Mouse (Mus musculus): Measurements from ENCODE around the gene Olfr1315-ps1.

Gene Olfr1315-ps1

DNA sequence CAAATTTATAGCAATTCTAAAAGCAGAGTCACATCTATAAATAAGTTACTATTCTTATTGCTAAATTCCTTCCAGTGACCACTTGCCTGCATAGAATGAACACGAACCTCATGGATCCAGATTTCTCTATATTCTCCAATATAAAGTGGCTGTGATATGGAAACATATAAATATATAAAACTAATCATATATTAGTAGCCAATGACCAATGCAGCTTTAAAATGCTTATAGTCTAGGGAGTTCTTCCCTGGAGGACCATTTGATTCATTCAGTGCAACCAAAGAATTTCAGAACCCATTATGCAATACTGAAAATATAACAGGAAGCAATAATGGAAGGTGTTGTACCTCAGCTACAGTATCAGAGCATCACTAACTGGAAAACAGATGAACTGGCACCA lies at the start of gene Olfr1315-ps1:
Gene Olfr1315-ps1 (minus strand): TSS at position 101 of the 400 bp plus-strand sequence.
- no peak for DNase-seq (ENCODE audit: low read depth, low spot score)

DNA sequence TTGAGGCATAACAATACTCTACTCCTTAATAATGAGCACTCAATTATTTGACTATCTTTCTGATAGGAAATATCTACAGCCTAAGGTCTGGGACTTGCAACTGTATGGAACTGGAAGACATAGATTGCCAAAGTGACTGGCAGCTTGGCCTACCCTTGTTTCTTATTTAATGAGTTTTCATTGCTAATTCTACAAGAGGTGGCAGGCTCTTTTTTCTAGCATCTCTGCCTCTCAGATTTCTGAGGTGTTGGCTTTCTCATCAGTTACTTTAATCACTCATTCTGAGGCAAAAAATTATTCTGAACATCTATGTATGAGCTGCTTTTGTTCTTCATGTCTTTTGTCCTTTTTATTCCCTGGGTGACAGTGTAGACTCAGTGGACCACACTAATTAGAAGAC lies 38.7 kb upstream of the Olfr1315-ps1 start, which contains the start of gene Olfr1318:
Gene Olfr1318 (plus strand): TSS at position 301 of the 400 bp plus-strand sequence.
- no peak for DNase-seq (ENCODE audit: low read depth, low spot score)

DNA sequence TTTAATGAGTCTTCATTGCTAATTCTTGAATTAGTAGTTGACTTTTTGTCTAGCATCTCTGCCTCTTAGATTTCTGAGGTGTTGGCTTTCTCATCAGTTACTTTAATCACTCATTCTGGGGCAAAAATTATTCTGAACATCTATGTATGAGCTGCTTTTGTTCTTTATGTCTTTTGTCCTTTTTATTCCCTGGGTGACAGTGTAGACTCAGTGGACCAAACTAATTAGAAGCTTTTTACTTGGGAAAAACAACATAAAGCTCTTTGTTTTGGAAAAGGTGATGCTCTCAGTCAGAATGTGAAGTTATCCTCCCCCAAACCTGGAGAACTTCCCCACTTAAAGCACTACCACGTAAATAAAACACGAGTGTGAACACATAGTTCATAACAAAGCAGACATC lies 24.8 kb upstream of the Olfr1315-ps1 start, which contains the start of gene Olfr1317:
Gene Olfr1317 (plus strand): TSS at position 301 of the 400 bp plus-strand sequence.
- DNase-seq (ENCODE audit: low read depth, low spot score) = no peak

DNA sequence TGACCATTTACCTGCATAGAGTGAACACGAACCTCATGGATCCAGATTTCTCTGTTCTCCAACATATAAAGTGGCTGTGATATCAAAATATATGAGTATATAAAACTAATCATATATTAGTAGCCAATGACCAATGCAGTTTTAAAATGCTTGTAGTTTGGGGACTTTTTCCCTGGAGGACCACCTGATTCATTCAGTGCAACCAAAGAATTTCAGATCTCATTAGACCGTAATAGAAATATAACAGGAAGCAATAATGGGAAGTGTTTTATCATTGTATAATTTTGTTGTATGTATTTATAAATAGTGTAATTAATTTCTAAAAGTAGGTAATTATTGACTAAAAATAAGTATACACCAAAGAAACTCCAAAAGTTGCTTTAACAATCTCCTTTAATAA lies 19.6 kb upstream of the Olfr1315-ps1 start, which contains the start of gene Olfr1316:
Gene Olfr1316 (minus strand): TSS at position 101 of the 400 bp plus-strand sequence.
- DNase-seq (ENCODE audit: low read depth, low spot score) = no peak

DNA sequence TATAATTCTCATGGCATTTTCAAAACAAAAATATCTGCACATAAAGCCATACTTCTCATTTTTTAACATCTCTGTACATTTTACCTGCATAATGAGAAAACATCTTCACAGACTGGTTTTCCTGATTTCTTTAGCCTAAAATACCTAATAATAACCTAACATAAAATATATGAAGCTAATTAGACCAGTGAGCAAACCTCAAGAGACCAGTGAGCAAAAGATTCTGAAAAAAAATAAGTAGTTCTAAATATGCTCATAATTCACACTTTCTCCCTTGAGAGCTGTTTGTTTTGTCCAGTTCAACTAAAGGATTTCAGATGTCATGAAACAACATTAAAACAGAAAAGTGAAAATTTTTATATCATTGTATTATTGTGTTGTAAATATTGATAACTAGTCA lies 18.6 kb downstream of the Olfr1315-ps1 start, which contains the start of gene Olfr1314:
Gene Olfr1314 (minus strand): TSS at position 101 of the 400 bp plus-strand sequence.
- DNase-seq (ENCODE audit: low read depth, low spot score) = no peak

DNA sequence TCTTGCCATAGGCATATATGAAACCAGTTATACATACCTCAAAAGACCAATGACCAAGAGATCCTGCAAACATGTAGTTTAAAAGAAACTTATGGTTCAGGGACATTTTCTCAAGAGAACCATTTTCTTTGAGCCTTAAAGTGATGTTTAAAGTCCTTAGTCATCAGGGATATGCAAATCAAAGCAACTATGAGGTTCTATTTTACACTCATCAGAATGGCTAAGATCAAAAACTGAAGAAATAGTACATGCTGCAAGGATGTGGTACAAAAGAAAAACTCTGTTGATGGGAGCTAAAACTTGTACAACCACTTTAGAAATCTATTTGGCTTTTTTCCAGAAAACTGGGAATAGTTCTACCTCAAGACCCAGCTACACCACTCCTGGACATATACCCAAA lies 37.5 kb downstream of the Olfr1315-ps1 start, which contains the start of gene Olfr1313:
Gene Olfr1313 (minus strand): TSS at position 101 of the 400 bp plus-strand sequence.
- no peak for DNase-seq (ENCODE audit: low read depth, low spot score)

Data from c-Kit-negative CD71-positive TER-119-positive erythroid progenitor cells, embryonic 14.5 days (primary cell).